Mouse (Mus musculus): Measurements from ENCODE around the gene Adgrd1. TPM values are rescaled to one million over a fixed set of nuclear protein-coding genes. Genes with fewer than 3 reads are reported as not detected.
A peak's percentile ranks its signal among the peaks of the same experiment; 100 is the strongest.

Adgrd1 gene
- total and polyA plus RNA-seq, 3 experiments, result 2.4 to 8.6 (median 3.8) TPM

- DNase-seq, result peak; percentile 17
Observed at GRCm38 (mm10) chr5:129200132-129200531, 103.6 kb downstream of the Adgrd1 start.

GRCm38 (mm10) chr5:129208279-129208678, 111.7 kb downstream of the Adgrd1 start:
- no peak for DNase-seq

DNA sequence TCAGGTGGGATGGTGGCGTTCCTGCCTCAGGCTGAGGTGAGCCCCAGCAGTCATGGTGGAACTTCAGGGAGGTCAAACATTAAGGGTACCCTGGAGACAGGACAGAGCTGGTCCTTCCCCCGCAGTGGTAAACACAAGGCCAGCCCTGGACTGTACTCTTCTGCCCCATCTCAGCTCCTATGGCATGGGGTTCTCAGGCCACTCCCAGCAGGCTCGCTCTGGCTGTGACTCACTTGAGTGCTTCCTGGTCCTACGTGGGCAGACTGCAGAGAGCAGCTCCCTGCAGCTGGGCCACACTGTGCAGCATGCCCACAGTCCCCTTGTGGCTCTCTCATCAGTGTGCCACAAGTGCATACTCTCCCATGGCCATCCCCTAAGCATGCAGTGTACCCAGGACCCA, 112.3 kb downstream of the Adgrd1 start:
- no peak for DNase-seq

- DNase-seq, result no peak
Observed at GRCm38 (mm10) chr5:129211385-129212031, 115.0 kb downstream of the Adgrd1 start.

- no peak for DNase-seq
Observed at GRCm38 (mm10) chr5:129214023-129214422, 117.5 kb downstream of the Adgrd1 start.

GRCm38 (mm10) chr5:129216001-129216400, 119.5 kb downstream of the Adgrd1 start:
- DNase-seq, result no peak

- DNase-seq, result peak; percentile 37
Observed at GRCm38 (mm10) chr5:129217481-129218221, 121.1 kb downstream of the Adgrd1 start.

- DNase-seq, result no peak
Observed at GRCm38 (mm10) chr5:129218222-129218505, 121.6 kb downstream of the Adgrd1 start.

DNA sequence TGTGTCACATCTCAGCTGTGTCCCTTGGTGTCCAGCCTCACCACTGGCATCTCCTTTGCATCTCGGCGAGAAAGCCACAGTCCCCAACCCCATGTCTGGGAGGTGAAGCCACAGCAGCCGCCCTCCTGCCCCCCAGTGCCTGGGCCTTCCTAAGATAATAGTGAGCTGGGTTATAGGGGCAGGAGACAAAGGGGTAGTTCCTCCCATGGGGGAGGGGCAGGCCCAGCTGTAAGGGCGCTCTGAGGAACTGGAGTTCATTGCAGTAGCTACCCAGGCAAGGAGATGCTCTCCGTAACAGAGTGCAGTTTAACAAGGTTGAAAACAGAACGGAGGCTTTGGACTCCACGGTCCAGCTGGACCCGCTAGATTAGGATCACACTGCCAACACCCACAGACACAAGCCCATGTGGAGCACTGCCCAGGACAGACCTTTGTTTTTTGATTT, 122.0 kb downstream of the Adgrd1 start:
- no peak for DNase-seq

- DNase-seq, result no peak
Observed at GRCm38 (mm10) chr5:129219178-129219760, 122.7 kb downstream of the Adgrd1 start.

DNA sequence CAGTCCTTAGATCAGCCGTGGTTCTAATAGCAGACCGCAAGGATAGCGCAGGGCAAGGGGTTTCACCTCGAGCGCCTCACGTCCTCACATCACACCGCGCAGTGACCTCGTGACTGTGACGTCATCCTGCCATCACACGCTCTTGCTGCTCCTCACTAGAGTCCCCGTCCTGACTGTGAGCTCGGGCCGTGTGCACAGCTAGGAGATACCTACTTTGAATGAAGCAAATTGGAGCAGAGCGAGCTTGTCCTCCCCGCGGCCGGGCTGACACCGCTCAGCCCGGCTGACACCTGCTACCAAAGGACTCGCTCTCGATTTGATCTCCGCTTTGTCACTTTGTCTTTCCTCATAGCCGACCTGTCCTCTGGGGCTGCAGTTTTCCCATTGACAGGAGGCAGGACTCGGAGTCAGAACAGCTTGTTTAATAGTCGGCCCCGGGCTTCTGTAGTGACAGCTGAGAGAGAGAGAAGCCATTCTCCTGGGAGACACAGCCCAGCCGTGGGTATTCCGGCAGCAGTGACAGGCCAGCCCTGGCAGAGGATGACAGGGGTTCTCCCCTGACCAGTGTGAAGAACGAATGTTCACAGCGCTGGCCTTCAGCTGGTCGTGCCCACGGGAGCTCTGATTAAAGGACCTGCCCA, 129.4 kb downstream of the Adgrd1 start:
- no peak for DNase-seq

- no peak for DNase-seq
Observed at GRCm38 (mm10) chr5:129228171-129228570, 131.6 kb downstream of the Adgrd1 start.

- DNase-seq, result no peak
Observed at GRCm38 (mm10) chr5:129233301-129233700, 136.8 kb downstream of the Adgrd1 start.

DNA sequence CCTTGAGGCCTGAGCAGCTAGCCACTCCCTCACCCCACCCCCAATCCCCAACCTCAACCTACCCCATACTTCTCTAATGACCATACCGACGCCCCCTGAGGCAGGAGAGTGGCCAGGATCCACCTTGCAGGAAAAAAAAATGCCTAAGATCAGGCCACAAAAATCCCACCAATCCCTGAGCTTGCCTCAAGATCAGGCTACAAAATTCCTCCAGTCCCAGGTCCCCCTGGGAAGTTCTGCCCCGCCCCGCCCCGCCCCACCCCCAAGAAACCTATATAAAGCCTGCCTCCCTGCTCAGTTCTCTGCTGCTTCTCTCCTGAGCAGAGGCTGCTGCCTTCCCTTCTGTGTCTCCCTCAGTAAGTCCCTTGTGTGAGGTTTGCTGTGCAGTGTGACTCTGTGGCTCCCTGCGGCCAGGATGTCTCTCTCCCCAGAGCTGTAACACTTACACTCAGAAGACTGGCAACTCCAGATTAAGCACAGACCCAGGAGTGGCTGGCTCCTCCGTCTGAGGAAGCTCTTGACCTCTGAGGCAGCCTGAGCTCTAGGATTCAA, 137.4 kb downstream of the Adgrd1 start:
- no peak for DNase-seq

- no peak for DNase-seq
Observed at GRCm38 (mm10) chr5:129236366-129236765, 139.8 kb downstream of the Adgrd1 start.

DNA sequence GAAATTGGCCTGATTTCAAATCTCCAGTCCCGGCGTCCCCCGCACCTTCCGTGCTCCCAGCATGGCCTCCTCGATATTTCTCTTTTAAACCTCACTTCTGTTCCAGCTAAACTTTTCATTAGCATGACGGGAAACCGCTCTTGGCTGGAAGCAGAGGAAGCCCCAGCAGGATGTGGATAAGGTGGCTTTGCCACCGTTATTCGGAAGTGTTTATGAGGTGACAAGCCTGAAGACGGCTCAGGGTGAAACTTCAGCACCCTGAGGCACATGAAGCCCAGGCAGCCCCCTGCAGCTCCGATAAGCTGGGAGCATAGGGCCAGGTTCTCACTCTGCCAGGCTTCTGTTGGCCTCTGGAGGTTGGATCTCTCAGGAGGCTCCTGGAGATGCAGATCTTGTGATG, 145.3 kb downstream of the Adgrd1 start:
- no peak for DNase-seq

DNA sequence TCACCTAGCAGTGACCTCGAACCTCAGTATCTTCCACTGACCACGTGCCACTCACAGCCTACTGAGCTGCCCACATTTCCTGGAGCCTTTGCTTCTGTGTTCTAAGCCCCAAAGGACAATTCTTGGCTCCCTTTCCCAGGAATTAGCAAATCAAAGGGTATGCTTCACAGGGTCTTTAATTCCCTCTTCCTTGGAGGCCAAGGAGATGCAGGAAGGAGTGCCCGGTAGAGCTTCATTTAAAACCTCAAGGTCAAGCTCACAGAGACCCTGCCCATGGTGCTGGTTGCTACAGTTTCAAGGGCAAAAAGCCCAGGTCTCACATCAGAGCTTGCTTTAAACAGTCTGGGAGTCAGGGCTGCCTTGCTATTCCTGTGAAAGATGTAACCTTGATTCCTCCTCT, 145.7 kb downstream of the Adgrd1 start:
- no peak for DNase-seq

DNA sequence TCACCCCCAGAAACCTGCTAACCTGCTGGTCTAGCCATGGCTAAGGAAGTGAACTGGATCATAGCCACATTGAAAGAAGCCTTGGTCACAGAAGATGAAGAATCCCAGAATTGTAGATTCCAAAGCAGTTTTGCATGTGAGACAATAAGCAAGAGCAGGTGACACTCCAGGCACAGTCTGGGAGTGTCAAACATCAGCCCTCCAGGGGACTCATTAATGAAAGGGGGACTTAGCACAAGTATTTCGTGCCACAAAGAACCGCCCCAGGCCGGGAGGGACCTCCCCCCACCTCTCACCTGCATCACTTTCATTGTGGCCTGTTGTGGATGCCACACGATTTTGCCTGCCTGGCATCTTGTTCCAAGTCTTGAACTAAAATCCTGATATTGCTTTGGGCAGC, 146.6 kb downstream of the Adgrd1 start:
- no peak for DNase-seq

- DNase-seq, result no peak
Observed at GRCm38 (mm10) chr5:129244392-129244791, 147.8 kb downstream of the Adgrd1 start.

- peak; percentile 32 for DNase-seq
Observed at GRCm38 (mm10) chr5:129249080-129249479, 152.5 kb downstream of the Adgrd1 start.

All from adrenal gland, adult 2 months (tissue).